ENCODE assay signal across 22 mouse cellular contexts in genomic region chr11:54141200-54141971, GRCm38 (mm10). TPM values are rescaled to one million over a fixed set of nuclear protein-coding genes. Genes with fewer than 3 reads are reported as not detected.
A peak's percentile ranks its signal among the peaks of the same experiment; 100 is the strongest.
DNase-seq lines count a peak whose midpoint lies in the region; ATAC-seq and TF ChIP-seq lines count a peak whose summit lies in the region.
"Had no signal": no experiment of that assay in that cellular context is flagged by ENCODE, and none has a peak within 500 bp of the region (broad histone marks: within the 10 kb centered on the region; RNA-seq: fewer than 3 reads in every experiment).

No protein-coding gene starts in this region.

- no peaks in the 10 kb centered on the region for H3K4me1 ChIP-seq in heart, adult 2 months (ENCODE audit: control insufficient read depth, insufficient read depth, low read length)
- H3K4me1 ChIP-seq in midbrain, postnatal 0 days (ENCODE audit: insufficient read depth, low read length) = 0 out of 2 replicates have a peak, but pooled peaks cover 4% of the 10 kb centered on the region
- H3K4me1 ChIP-seq in midbrain, embryonic 11.5 days (ENCODE audit: control insufficient read depth, insufficient read depth, low read length) = peaks cover 2% of the 10 kb centered on the region; the same call in 1 of the 2 replicates
- H3K4me1 ChIP-seq: embryonic facial prominence, embryonic 15.5 days; forebrain, embryonic 13.5 days; midbrain, embryonic 15.5 days; neural tube, embryonic 12.5 days had no signal

- H3K4me2 ChIP-seq in midbrain, postnatal 0 days (ENCODE audit: low read depth, low read length, poor library complexity, severe bottlenecking) = no peak overlapping the region
- no peak overlapping the region for H3K4me2 ChIP-seq in midbrain, embryonic 11.5 days
- H3K4me2 ChIP-seq: embryonic facial prominence, embryonic 15.5 days; forebrain, embryonic 13.5 days; heart, embryonic 11.5 days; midbrain, embryonic 15.5 days; neural tube, embryonic 12.5 days had no signal

- WGBS in heart, adult 2 months = 84% methylated on average over 7 of the region's 7 CpGs
- WGBS in midbrain, postnatal 0 days = 89% methylated on average over 7 of the region's 7 CpGs
- WGBS in midbrain, embryonic 11.5 days = 87% methylated on average over 7 of the region's 7 CpGs

- no peaks in the 10 kb centered on the region for H3K9me3 ChIP-seq in midbrain, postnatal 0 days (ENCODE audit: low read length)
- H3K9me3 ChIP-seq in midbrain, embryonic 11.5 days (ENCODE audit: control insufficient read depth, low read length) = no peaks in the 10 kb centered on the region
- H3K9me3 ChIP-seq: embryonic facial prominence, embryonic 15.5 days; forebrain, embryonic 13.5 days; midbrain, embryonic 15.5 days; neural tube, embryonic 12.5 days had no signal

- no peak overlapping the region for H3K27ac ChIP-seq in heart, adult 2 months
- no peak overlapping the region for H3K27ac ChIP-seq in midbrain, postnatal 0 days (ENCODE audit: low read depth, low read length)
- no peak overlapping the region for H3K27ac ChIP-seq in midbrain, embryonic 11.5 days (ENCODE audit: low read depth, low read length)
- H3K27ac ChIP-seq: embryonic facial prominence, embryonic 15.5 days; forebrain, embryonic 13.5 days; midbrain, embryonic 15.5 days; neural tube, embryonic 12.5 days had no signal

- no peak overlapping the region for H3K9ac ChIP-seq in heart, adult 2 months (ENCODE audit: low read depth, low read length)
- H3K9ac ChIP-seq in midbrain, postnatal 0 days (replicated peaks; ENCODE audit: low read length, poor library complexity, severe bottlenecking) = no peak overlapping the region
- H3K9ac ChIP-seq in midbrain, embryonic 11.5 days (ENCODE audit: low read length) = no peak overlapping the region
- H3K9ac ChIP-seq: embryonic facial prominence, embryonic 15.5 days; forebrain, embryonic 13.5 days; midbrain, embryonic 15.5 days; neural tube, embryonic 12.5 days had no signal

- TF ChIP-seq CTCF in heart, adult 2 months (IDR thresholded peaks at IDR 0.05) = peak; percentile 22
- TF ChIP-seq CTCF in midbrain, postnatal 0 days (IDR thresholded peaks at IDR 0.05) = peak; percentile 21

- DNase-seq in heart, adult 2 months = no peak
- DNase-seq in heart, adult 8-10 months (ENCODE audit: low spot score) = no peak
- no peak for DNase-seq in midbrain, postnatal 0 days (ENCODE audit: low spot score)
- no peak for DNase-seq in midbrain, embryonic 11.5 days (ENCODE audit: low spot score, missing footprints)
- DNase-seq in ES-CJ7 (ENCODE audit: low read depth, low spot score) (peak; percentile 46), ZHBTc4 (ENCODE audit: low read depth, low spot score) (peak; percentile 65)
- no peak for DNase-seq in heart, postnatal 4 days
- DNase-seq: cerebellum, postnatal 14 days; embryo, embryonic 11 days; gastrocnemius, postnatal 36 days; heart, postnatal 14 days; kidney, adult 2 months; kidney, postnatal 4 days; right cerebral cortex, postnatal 14 days had no signal

- H3K79me2 ChIP-seq in heart, adult 2 months (replicated peaks; ENCODE audit: control insufficient read depth, insufficient read depth, low read length) = no peaks in the 10 kb centered on the region

- H3K4me3 ChIP-seq in heart, adult 2 months = no peak overlapping the region
- H3K4me3 ChIP-seq in midbrain, postnatal 0 days (ENCODE audit: low read depth, low read length) = no peak overlapping the region
- no peak overlapping the region for H3K4me3 ChIP-seq in midbrain, embryonic 11.5 days (ENCODE audit: low read depth, low read length)
- H3K4me3 ChIP-seq: embryonic facial prominence, embryonic 15.5 days; forebrain, embryonic 13.5 days; midbrain, embryonic 15.5 days; neural tube, embryonic 12.5 days had no signal

- no peak for ATAC-seq in midbrain, postnatal 0 days (ENCODE audit: low FRiP score)
- ATAC-seq in midbrain, embryonic 11.5 days (ENCODE audit: low FRiP score) = no peak
- no peak for ATAC-seq in erythroid progenitor cell, adult 5-6 weeks (replicated peaks; ENCODE audit: low FRiP score, poor library complexity, severe bottlenecking)
- ATAC-seq: forebrain, embryonic 13.5 days; hindbrain, embryonic 16.5 days; midbrain, embryonic 15.5 days had no signal

- intact Hi-C loops in heart, adult 2 months (cut with DNase I) = no loop called here

- H3K36me3 ChIP-seq in heart, adult 2 months (ENCODE audit: control insufficient read depth, insufficient read depth, low read length) = no peaks in the 10 kb centered on the region
- H3K36me3 ChIP-seq in midbrain, postnatal 0 days (ENCODE audit: insufficient read depth, low read length) = no peaks in the 10 kb centered on the region
- H3K36me3 ChIP-seq in midbrain, embryonic 11.5 days (ENCODE audit: control insufficient read depth, insufficient read depth, low read length) = no peaks in the 10 kb centered on the region
- H3K36me3 ChIP-seq: embryonic facial prominence, embryonic 15.5 days; midbrain, embryonic 15.5 days; neural tube, embryonic 12.5 days had no signal

- TF ChIP-seq POLR2A in heart, adult 2 months (IDR thresholded peaks at IDR 0.05; ENCODE audit: insufficient read depth, low read depth, low read length) = no peak

- H3K27me3 ChIP-seq in heart, adult 2 months (ENCODE audit: control insufficient read depth, insufficient read depth, low read length) = no peaks in the 10 kb centered on the region
- H3K27me3 ChIP-seq in midbrain, postnatal 0 days (ENCODE audit: insufficient read depth, low read length) = no peaks in the 10 kb centered on the region
- no peaks in the 10 kb centered on the region for H3K27me3 ChIP-seq in midbrain, embryonic 11.5 days (ENCODE audit: control insufficient read depth, insufficient read depth, low read length)
- H3K27me3 ChIP-seq: embryonic facial prominence, embryonic 15.5 days; forebrain, embryonic 13.5 days; midbrain, embryonic 15.5 days; neural tube, embryonic 12.5 days had no signal

- TF ChIP-seq EP300 in heart, adult 2 months (IDR thresholded peaks at IDR 0.05; ENCODE audit: insufficient read depth, low read depth, low read length) = no peak

RNA-seq across cellular contexts. Expression of gene P4ha2, which starts 41.5 kb away (rescaled TPM):
- 10 to 100 TPM; 59.9 to 63.6 TPM for total RNA-seq in heart, adult 2 months (2021)
- polyA plus RNA-seq in heart, adult 2 months (2012; rRNA removed) = 37.4 and 62.3 TPM in 2 replicates
- total RNA-seq in heart, adult 8-10 months (2022) = 10 to 100 TPM; 57.4 to 71.1 (median 64.1) TPM
- total RNA-seq in midbrain, postnatal 0 days (2014; rRNA removed) = 8.9 and 16.4 TPM in 2 replicates
- polyA plus RNA-seq in midbrain, postnatal 0 days (2015; fragmentation: Nextera tagmentation; extraction: Ambion mirVana) = 8.6 and 8.7 TPM in 2 replicates
- polyA plus RNA-seq in midbrain, embryonic 11.5 days (2014; fragmentation: Nextera tagmentation; extraction: Ambion mirVana) = 18.6 and 20.5 TPM in 2 replicates
- total RNA-seq in heart, postnatal 4 days (2021) = 10 to 100 TPM; 24.6 to 28.1 TPM
- not detected in 2 replicates for total RNA-seq in erythroid progenitor cell, adult 5-6 weeks (2015; ENCODE audit: low replicate concordance)
- not detected in 2 replicates for total RNA-seq in erythroid progenitor cell, adult 5-6 weeks (2017; ENCODE audit: low replicate concordance)
- total RNA-seq: megakaryocyte, adult 5-6 weeks had no signal

Comparison
In these comparisons a context has a peak if more than half of its experiments do, and no peak if none do; other contexts are left out.
1. DNase-seq: peak in ES-CJ7 (single experiment) and ZHBTc4 (single experiment); none in heart, adult 2 months (0 of 2), heart, adult 8-10 months (single experiment), midbrain, postnatal 0 days (single experiment), midbrain, embryonic 11.5 days (single experiment) and heart, postnatal 4 days (single experiment).